Mouse (Mus musculus): ENCODE results near the gene Dlx3. TPM values are rescaled to one million over a fixed set of nuclear protein-coding genes. Genes with fewer than 3 reads are reported as not detected.

The Dlx3 gene
- polyA plus RNA-seq, 1 experiment from 2014 or later = 17.7 TPM

DNA sequence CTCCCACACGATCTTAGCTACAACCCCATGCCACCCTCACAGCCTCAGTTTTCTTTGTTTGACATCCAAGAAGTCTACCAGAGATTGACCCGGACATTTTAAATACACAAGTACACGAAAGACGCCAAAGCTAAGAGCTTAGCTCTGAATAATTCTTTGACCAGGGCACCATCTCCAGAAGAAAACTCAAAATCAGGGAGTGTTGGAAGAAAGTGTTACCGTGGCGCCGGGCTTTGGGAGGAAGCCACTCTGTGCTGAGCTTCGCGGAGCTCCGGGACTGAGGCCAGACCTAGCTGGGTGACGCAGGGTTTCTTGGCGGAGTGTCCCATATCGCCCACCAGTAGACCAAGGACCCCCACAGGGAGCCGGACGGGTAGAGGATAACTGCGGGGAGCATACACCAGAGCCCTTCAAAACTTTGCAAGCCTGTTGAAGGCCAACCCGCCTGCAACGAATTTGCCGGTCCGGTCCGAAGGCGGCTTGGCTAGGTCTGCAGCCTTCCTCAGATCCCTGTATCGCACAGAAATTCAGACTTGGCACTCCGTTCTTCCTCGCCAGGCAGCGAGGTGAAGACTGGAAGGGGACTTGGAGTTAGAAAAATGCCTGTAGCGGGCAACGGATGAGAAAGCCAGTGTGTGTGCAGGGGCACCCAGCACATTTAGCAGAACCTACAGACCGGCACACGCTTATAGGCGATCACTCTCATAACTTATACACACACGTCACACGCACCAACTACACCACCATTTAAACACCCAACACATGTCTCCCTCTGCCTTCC is 30.5 kb downstream of the Dlx3 start:
- Histone ChIP-seq H3K27ac (no peak overlapping the region), H3K4me2 (peak overlapping the region; percentile 35), H3K9ac (no peak overlapping the region), H3K4me1 (peaks cover 34% of the 10 kb centered on the region), H3K4me3 (peak overlapping the region; percentile 23), H3K27me3 (peaks cover 78% of the 10 kb centered on the region), H3K36me3 (no peaks in the 10 kb centered on the region), H3K9me3 (no peaks in the 10 kb centered on the region)
- no peak for ATAC-seq (ENCODE audit: insufficient number of reproducible peaks, low FRiP score, low TSS enrichment, low read depth)
- WGBS = 14% methylated on average over 33 of the region's 33 CpGs

- H3K9me3 ChIP-seq = no peaks in the 10 kb centered on the region
- H3K27me3 ChIP-seq = peaks cover 52% of the 10 kb centered on the region
- ATAC-seq (ENCODE audit: insufficient number of reproducible peaks, low FRiP score, low TSS enrichment, low read depth) = no peak
- 40% methylated on average over 5 of the region's 5 CpGs for WGBS
- no peak overlapping the region for H3K27ac ChIP-seq
- no peak overlapping the region for H3K9ac ChIP-seq
- H3K4me3 ChIP-seq = no peak overlapping the region
- no peaks in the 10 kb centered on the region for H3K36me3 ChIP-seq
- H3K4me2 ChIP-seq = no peak overlapping the region
- peaks cover 26% of the 10 kb centered on the region for H3K4me1 ChIP-seq
Observed at GRCm38 (mm10) chr11:95153116-95153515, 33.2 kb downstream of the Dlx3 start.

- no peak overlapping the region for H3K27ac ChIP-seq
- H3K27me3 ChIP-seq = peaks cover 47% of the 10 kb centered on the region
- no peak overlapping the region for H3K4me3 ChIP-seq
- H3K36me3 ChIP-seq = no peaks in the 10 kb centered on the region
- H3K4me2 ChIP-seq = no peak overlapping the region
- H3K9ac ChIP-seq = no peak overlapping the region
- ATAC-seq (ENCODE audit: insufficient number of reproducible peaks, low FRiP score, low TSS enrichment, low read depth) = no peak
- H3K4me1 ChIP-seq = peaks cover 24% of the 10 kb centered on the region
- 69% methylated on average over 5 of the region's 5 CpGs for WGBS
- H3K9me3 ChIP-seq = no peaks in the 10 kb centered on the region
Observed at GRCm38 (mm10) chr11:95153681-95154080, 33.8 kb downstream of the Dlx3 start.

DNA sequence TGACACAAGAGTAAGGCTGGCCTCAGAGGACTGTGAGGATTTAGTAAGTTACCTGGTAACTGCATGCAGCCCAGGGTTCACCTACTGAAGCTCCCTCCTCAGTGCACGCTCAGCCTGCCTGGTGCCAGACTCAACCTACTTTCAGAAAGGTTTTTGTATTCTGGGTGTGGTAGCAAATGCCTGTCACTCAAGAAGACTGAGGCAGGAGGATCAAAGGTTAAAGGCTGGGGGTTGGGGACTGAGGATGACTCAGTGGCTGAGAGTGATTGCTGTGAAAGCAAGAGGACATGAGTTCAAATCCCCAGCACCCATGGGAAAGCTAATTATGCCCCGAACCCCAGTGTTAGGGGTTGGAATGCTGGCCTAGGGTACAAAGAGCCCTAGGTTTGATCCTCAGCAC is 35.6 kb downstream of the Dlx3 start:
- 71% methylated on average over 2 of the region's 2 CpGs for WGBS
- Histone ChIP-seq H3K9me3 (no peaks in the 10 kb centered on the region), H3K4me1 (peaks cover 9% of the 10 kb centered on the region), H3K9ac (no peak overlapping the region), H3K27me3 (peaks cover 28% of the 10 kb centered on the region), H3K4me2 (no peak overlapping the region), H3K4me3 (no peak overlapping the region), H3K36me3 (no peaks in the 10 kb centered on the region), H3K27ac (no peak overlapping the region)
- ATAC-seq (ENCODE audit: insufficient number of reproducible peaks, low FRiP score, low TSS enrichment, low read depth) = no peak

DNA sequence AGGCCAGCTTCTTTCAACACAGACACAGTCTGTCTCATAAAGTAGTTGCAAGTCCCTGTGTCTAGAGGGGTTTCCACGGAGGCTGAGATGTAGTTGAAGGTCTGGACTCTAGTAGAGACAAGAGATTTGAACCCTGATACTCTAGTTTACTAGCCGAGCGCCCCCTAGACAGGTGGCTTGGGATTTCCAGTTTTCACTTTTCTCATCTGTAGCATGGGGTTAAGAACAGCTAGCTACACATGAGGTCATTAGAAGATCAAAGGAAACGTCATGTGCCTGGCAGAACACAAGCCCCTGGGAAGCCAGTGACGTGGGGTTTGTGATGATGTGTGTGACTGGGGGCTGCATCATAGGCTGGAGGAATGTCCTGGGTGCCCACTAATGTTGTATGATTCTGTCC is 37.4 kb downstream of the Dlx3 start:
- H3K36me3 ChIP-seq = no peaks in the 10 kb centered on the region
- ATAC-seq (ENCODE audit: insufficient number of reproducible peaks, low FRiP score, low TSS enrichment, low read depth) = no peak
- no peak overlapping the region for H3K9ac ChIP-seq
- no peaks in the 10 kb centered on the region for H3K9me3 ChIP-seq
- H3K4me3 ChIP-seq = no peak overlapping the region
- H3K27ac ChIP-seq = no peak overlapping the region
- H3K4me2 ChIP-seq = no peak overlapping the region
- H3K27me3 ChIP-seq = peaks cover 10% of the 10 kb centered on the region
- H3K4me1 ChIP-seq = peaks cover 8% of the 10 kb centered on the region
- 48% methylated on average over 5 of the region's 5 CpGs for WGBS

DNA sequence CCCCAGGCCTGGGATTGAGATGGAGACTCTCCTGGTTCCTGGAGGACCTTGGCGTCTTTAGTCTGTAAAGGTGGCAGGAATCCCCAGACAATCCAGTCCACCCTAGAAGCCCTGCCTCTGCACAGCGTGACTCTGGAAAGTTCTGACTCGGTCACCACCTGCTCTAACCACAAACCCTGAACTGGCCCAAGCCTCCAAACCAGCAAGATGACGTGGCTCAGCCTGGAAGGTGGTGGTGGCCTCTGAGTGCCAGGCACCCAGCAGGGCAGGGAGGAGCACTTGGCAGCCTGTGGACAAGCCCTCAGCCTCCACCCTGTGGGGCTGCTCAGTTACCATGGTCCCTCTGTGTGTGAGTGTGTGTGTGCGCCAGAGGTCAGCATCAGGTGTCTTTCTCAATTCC is 38.0 kb downstream of the Dlx3 start:
- no peak for ATAC-seq (ENCODE audit: insufficient number of reproducible peaks, low FRiP score, low TSS enrichment, low read depth)
- H3K9me3 ChIP-seq = no peaks in the 10 kb centered on the region
- 65% methylated on average over 5 of the region's 5 CpGs for WGBS

GRCm38 (mm10) chr11:95159763-95160371 is 39.9 kb downstream of the Dlx3 start:
- no peak for ATAC-seq (ENCODE audit: insufficient number of reproducible peaks, low FRiP score, low TSS enrichment, low read depth)
- Histone ChIP-seq H3K4me3 (no peak overlapping the region), H3K27ac (no peak overlapping the region), H3K9ac (no peak overlapping the region), H3K4me1 (peaks cover 8% of the 10 kb centered on the region), H3K27me3 (no peaks in the 10 kb centered on the region), H3K36me3 (no peaks in the 10 kb centered on the region), H3K4me2 (no peak overlapping the region), H3K9me3 (no peaks in the 10 kb centered on the region)
- 76% methylated on average over 8 of the region's 8 CpGs for WGBS

More for the DNA sequence above, 38.0 kb downstream of the Dlx3 start:
- Histone ChIP-seq H3K4me1 (peaks cover 8% of the 10 kb centered on the region), H3K27ac (no peak overlapping the region), H3K27me3 (peaks cover 5% of the 10 kb centered on the region; the same call in 1 of the 2 replicates), H3K4me2 (no peak overlapping the region), H3K9ac (no peak overlapping the region), H3K36me3 (no peaks in the 10 kb centered on the region), H3K4me3 (no peak overlapping the region)

DNA sequence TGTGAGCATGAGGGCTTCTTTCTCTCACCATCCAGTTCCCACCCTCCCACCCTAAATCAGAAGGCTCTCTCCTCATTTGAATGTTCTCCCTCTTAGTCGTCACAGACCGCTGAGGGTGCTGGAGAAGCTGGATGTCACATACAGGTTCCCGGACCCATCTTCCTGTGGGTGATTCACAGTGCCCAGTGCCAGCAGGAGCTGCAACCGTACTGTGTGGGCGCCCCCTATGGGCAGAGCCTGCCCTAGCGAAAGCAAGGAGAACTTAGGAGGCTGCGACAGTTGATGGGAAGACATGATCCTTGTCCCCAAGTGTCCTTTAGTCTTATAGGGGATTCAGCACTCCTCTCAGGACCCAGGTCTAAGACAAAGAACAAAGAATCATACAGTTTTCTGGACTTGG is 40.8 kb downstream of the Dlx3 start:
- no peak overlapping the region for H3K4me3 ChIP-seq
- H3K4me2 ChIP-seq = no peak overlapping the region
- no peak overlapping the region for H3K9ac ChIP-seq
- no peak overlapping the region for H3K27ac ChIP-seq
- no peak for ATAC-seq (ENCODE audit: insufficient number of reproducible peaks, low FRiP score, low TSS enrichment, low read depth)
- H3K9me3 ChIP-seq = no peaks in the 10 kb centered on the region
- H3K27me3 ChIP-seq = no peaks in the 10 kb centered on the region
- no peaks in the 10 kb centered on the region for H3K36me3 ChIP-seq
- 54% methylated on average over 7 of the region's 7 CpGs for WGBS
- H3K4me1 ChIP-seq = peaks cover 8% of the 10 kb centered on the region

DNA sequence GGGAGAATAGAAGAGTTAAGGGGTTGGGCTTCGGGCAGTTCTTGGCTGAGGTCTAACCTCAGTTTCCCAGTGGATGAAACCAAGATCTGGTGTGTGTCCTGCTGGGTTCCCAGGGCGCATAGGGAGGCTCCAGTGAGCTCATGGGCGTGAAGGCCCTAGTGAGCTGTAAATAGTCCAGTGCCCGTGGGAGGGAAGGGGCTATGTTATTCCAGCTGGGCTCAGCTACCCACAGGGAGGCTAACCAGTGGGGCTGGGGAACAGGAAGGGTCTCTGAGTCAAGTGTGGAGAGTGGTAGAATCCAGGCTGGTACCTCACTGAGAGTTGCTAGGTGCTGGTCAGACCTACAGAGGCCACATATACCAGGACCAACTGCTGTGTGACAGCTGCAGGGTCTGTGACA is 41.8 kb downstream of the Dlx3 start:
- H3K4me1 ChIP-seq = peaks cover 8% of the 10 kb centered on the region
- no peak overlapping the region for H3K9ac ChIP-seq
- H3K27me3 ChIP-seq = no peaks in the 10 kb centered on the region
- H3K4me3 ChIP-seq = no peak overlapping the region
- 64% methylated on average over 4 of the region's 4 CpGs for WGBS
- ATAC-seq (ENCODE audit: insufficient number of reproducible peaks, low FRiP score, low TSS enrichment, low read depth) = no peak
- no peaks in the 10 kb centered on the region for H3K9me3 ChIP-seq
- no peaks in the 10 kb centered on the region for H3K36me3 ChIP-seq
- H3K27ac ChIP-seq = no peak overlapping the region
- H3K4me2 ChIP-seq = no peak overlapping the region

DNA sequence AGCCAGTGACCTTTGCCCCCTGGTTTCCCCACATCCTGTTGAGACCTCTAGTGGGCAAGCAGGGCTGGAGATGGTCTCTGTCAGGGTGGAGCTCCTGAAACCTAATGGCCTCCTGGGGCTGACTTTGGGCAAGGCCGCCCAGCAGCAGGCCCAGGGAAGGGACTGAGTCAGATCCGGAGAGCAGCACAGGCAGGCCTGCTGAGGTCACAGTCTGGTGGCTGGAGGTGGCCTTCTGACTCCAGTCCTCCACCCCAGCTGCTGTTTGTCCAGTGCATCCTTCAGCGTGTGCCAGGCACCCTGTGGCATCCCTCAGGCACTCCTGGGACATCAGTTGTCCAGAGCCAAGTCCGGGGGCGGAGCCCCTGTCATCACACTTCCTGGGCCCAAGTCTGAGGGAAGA is 45.9 kb downstream of the Dlx3 start:
- Histone ChIP-seq H3K27me3 (no peaks in the 10 kb centered on the region), H3K4me3 (no peak overlapping the region), H3K36me3 (no peaks in the 10 kb centered on the region), H3K9me3 (no peaks in the 10 kb centered on the region), H3K9ac (no peak overlapping the region), H3K27ac (no peak overlapping the region), H3K4me1 (peaks cover 6% of the 10 kb centered on the region), H3K4me2 (no peak overlapping the region)
- no peak for ATAC-seq (ENCODE audit: insufficient number of reproducible peaks, low FRiP score, low TSS enrichment, low read depth)
- 78% methylated on average over 5 of the region's 5 CpGs for WGBS
